15 mouse cellular contexts compared by ENCODE assay signal in genomic region chr14:54749238-54749637, GRCm38 (mm10). TPM values are rescaled to one million over a fixed set of nuclear protein-coding genes. Genes with fewer than 3 reads are reported as not detected.
A peak's percentile ranks its signal among the peaks of the same experiment; 100 is the strongest.
DNase-seq lines count a peak whose midpoint lies in the region; ATAC-seq lines count a peak whose summit lies in the region.
"Had no signal": no experiment of that assay in that cellular context is flagged by ENCODE, and none has a peak within 500 bp of the region (broad histone marks: within the 10 kb centered on the region; RNA-seq: fewer than 3 reads in every experiment).

No protein-coding gene starts in this region.

- H3K27ac ChIP-seq in heart, embryonic 11.5 days (ENCODE audit: low read depth, low read length): no peak overlapping the region
- H3K27ac ChIP-seq: limb, embryonic 13.5 days had no signal

- DNase-seq in heart, adult 18-20 months: peak; percentile 41 to 72
- DNase-seq in ovary, adult 18-20 months (ENCODE audit: low spot score): peak; percentile 70
- no peak for DNase-seq in ovary, postnatal 14 days (ENCODE audit: low spot score)
- DNase-seq in right cerebral cortex, postnatal 4 days: no peak
- DNase-seq: cerebellum, adult 8-10 months; heart, postnatal 4 days had no signal

- peaks cover 8% of the 10 kb centered on the region for H3K4me1 ChIP-seq in heart, embryonic 11.5 days (ENCODE audit: control insufficient read depth, insufficient read depth, low read length)

- WGBS in heart, embryonic 11.5 days (ENCODE audit: insufficient replicate concordance): 72% methylated on average over 4 of the region's 4 CpGs

- H3K9me3 ChIP-seq in heart, embryonic 11.5 days (replicated peaks; ENCODE audit: control insufficient read depth, low read length): no peaks in the 10 kb centered on the region
- H3K9me3 ChIP-seq: limb, embryonic 13.5 days had no signal

- no peak overlapping the region for H3K4me3 ChIP-seq in heart, embryonic 11.5 days (ENCODE audit: low read depth, low read length)
- H3K4me3 ChIP-seq: limb, embryonic 13.5 days had no signal

- ATAC-seq in heart, embryonic 11.5 days (replicated peaks; ENCODE audit: insufficient number of reproducible peaks, low FRiP score, low TSS enrichment): no peak
- ATAC-seq in common myeloid progenitor, adult 5-6 weeks (replicated peaks; ENCODE audit: low read depth, poor library complexity, severe bottlenecking): 0 out of 2 replicates have a peak, but pooled peaks have one; percentile 29
- peak; percentile 43; the same call in 1 of the 2 replicates for ATAC-seq in megakaryocyte progenitor cell, adult 5-6 weeks (replicated peaks; ENCODE audit: poor library complexity)
- no peak for ATAC-seq in CD4-positive, CD25-positive, alpha-beta regulatory T cell, adult 4 months
- ATAC-seq: Patski had no signal

- H3K4me2 ChIP-seq in heart, embryonic 11.5 days: no peak overlapping the region
- H3K4me2 ChIP-seq: limb, embryonic 13.5 days had no signal

- H3K36me3 ChIP-seq in heart, embryonic 11.5 days (ENCODE audit: control insufficient read depth, insufficient read depth, low read length): no peaks in the 10 kb centered on the region
- H3K36me3 ChIP-seq: limb, embryonic 13.5 days had no signal

- H3K27me3 ChIP-seq in heart, embryonic 11.5 days (ENCODE audit: control insufficient read depth, insufficient read depth, low read length): no peaks in the 10 kb centered on the region
- H3K27me3 ChIP-seq: limb, embryonic 13.5 days; Patski had no signal

- no peak overlapping the region for H3K9ac ChIP-seq in heart, embryonic 11.5 days (ENCODE audit: low read depth, low read length)
- H3K9ac ChIP-seq: limb, embryonic 13.5 days had no signal

RNA-seq across cellular contexts. Expression of gene Slc7a8, which starts 32.5 kb away (rescaled TPM):
- 1 to 10 TPM; 3.1 to 3.3 TPM for total RNA-seq in heart, adult 18-20 months (2021)
- 4.8 and 5.6 TPM in 2 replicates for polyA plus RNA-seq in heart, embryonic 11.5 days (2014; fragmentation: Nextera tagmentation; extraction: Ambion mirVana)
- total RNA-seq in common myeloid progenitor, adult 5-6 weeks (2017): 4.4 and 5.5 TPM in 2 replicates
- total RNA-seq in megakaryocyte progenitor cell, adult 5-6 weeks (2015): 4.7 and 7.7 TPM in 2 replicates
- total RNA-seq in megakaryocyte progenitor cell, adult 5-6 weeks (2017): 1.4 and 2.0 TPM in 2 replicates
- under 1 TPM in 1 of 2 experiments, not detected in 1; 0.14 TPM for polyA plus RNA-seq in CD4-positive, CD25-positive, alpha-beta regulatory T cell, adult 4 months (2017; shearing (Covaris generic))

RNA-seq across cellular contexts. Expression of gene Cebpe, which starts 37.3 kb away (rescaled TPM):
- not detected for total RNA-seq in heart, adult 18-20 months (2021)
- not detected in 2 replicates for polyA plus RNA-seq in heart, embryonic 11.5 days (2014; fragmentation: Nextera tagmentation; extraction: Ambion mirVana)
- 1.2 and 4.9 TPM in 2 replicates for total RNA-seq in common myeloid progenitor, adult 5-6 weeks (2017)
- 24.2 and 33.5 TPM in 2 replicates for total RNA-seq in megakaryocyte progenitor cell, adult 5-6 weeks (2015)
- total RNA-seq in megakaryocyte progenitor cell, adult 5-6 weeks (2017): 52.6 and 82.0 TPM in 2 replicates
- polyA plus RNA-seq in CD4-positive, CD25-positive, alpha-beta regulatory T cell, adult 4 months (2017; shearing (Covaris generic)): not detected
- total RNA-seq: heart, postnatal 4 days; left cerebral cortex, adult 18-20 months had no signal
- polyA plus RNA-seq: limb, embryonic 13.5 days; Patski had no signal

RNA-seq across cellular contexts. Expression of gene Gm29776, which starts 50.6 kb away (rescaled TPM):
- total RNA-seq in heart, adult 18-20 months (2021): not detected
- polyA plus RNA-seq in heart, embryonic 11.5 days (2014; fragmentation: Nextera tagmentation; extraction: Ambion mirVana): 0.15 and 0.36 TPM in 2 replicates
- total RNA-seq in common myeloid progenitor, adult 5-6 weeks (2017): 0.37 TPM in 1 of 2 replicates, not detected in the other
- 0.12 TPM in 1 of 2 replicates, not detected in the other for total RNA-seq in megakaryocyte progenitor cell, adult 5-6 weeks (2015)
- not detected in 2 replicates for total RNA-seq in megakaryocyte progenitor cell, adult 5-6 weeks (2017)
- not detected for polyA plus RNA-seq in CD4-positive, CD25-positive, alpha-beta regulatory T cell, adult 4 months (2017; shearing (Covaris generic))
- total RNA-seq: left cerebral cortex, adult 18-20 months; neutrophil, adult 5-6 weeks had no signal
- polyA plus RNA-seq: large intestine, adult 2 months had no signal

Comparison
In these comparisons a context has a peak if more than half of its experiments do, and no peak if none do; other contexts are left out.
1. DNase-seq: peak in heart, adult 18-20 months (2 of 2) and ovary, adult 18-20 months (single experiment); none in ovary, postnatal 14 days (single experiment) and right cerebral cortex, postnatal 4 days (single experiment).
2. ATAC-seq: peak in common myeloid progenitor, adult 5-6 weeks (single experiment) and megakaryocyte progenitor cell, adult 5-6 weeks (single experiment); none in heart, embryonic 11.5 days (single experiment) and CD4-positive, CD25-positive, alpha-beta regulatory T cell, adult 4 months (single experiment).